ENCODE assay signal across 10 mouse cellular contexts in genomic region chr6:57767112-57767868, GRCm38 (mm10). TPM values are rescaled to one million over a fixed set of nuclear protein-coding genes. Genes with fewer than 3 reads are reported as not detected.
A peak's percentile ranks its signal among the peaks of the same experiment; 100 is the strongest.
DNase-seq lines count a peak whose midpoint lies in the region; ATAC-seq and TF ChIP-seq lines count a peak whose summit lies in the region.
"Had no signal": no experiment of that assay in that cellular context is flagged by ENCODE, and none has a peak within 500 bp of the region (broad histone marks: within the 10 kb centered on the region; RNA-seq: fewer than 3 reads in every experiment).

No protein-coding gene starts in this region.

- H3K27me3 ChIP-seq in lung, postnatal 0 days (replicated peaks; ENCODE audit: insufficient read depth, low read length), result no peaks in the 10 kb centered on the region
- H3K27me3 ChIP-seq in liver, embryonic 14.5 days (ENCODE audit: control insufficient read depth, insufficient read depth, low read length), result no peaks in the 10 kb centered on the region
- H3K27me3 ChIP-seq in stomach, embryonic 15.5 days (replicated peaks), result no peaks in the 10 kb centered on the region
- H3K27me3 ChIP-seq: limb, embryonic 13.5 days had no signal

- no peak overlapping the region for H3K9ac ChIP-seq in lung, postnatal 0 days (replicated peaks; ENCODE audit: low read depth)
- H3K9ac ChIP-seq in liver, embryonic 14.5 days (replicated peaks), result peak overlapping the region; percentile 60
- no peak overlapping the region for H3K9ac ChIP-seq in stomach, embryonic 15.5 days
- H3K9ac ChIP-seq: limb, embryonic 13.5 days had no signal

- H3K4me2 ChIP-seq in lung, postnatal 0 days (replicated peaks; ENCODE audit: low read depth, low read length), result no peak overlapping the region
- peak overlapping the region; percentile 65 for H3K4me2 ChIP-seq in liver, embryonic 14.5 days (ENCODE audit: low read depth)
- no peak overlapping the region for H3K4me2 ChIP-seq in stomach, embryonic 15.5 days
- H3K4me2 ChIP-seq: limb, embryonic 13.5 days had no signal

- H3K36me3 ChIP-seq in lung, postnatal 0 days (ENCODE audit: insufficient read depth, low read length), result no peaks in the 10 kb centered on the region
- peaks cover 26% of the 10 kb centered on the region for H3K36me3 ChIP-seq in liver, embryonic 14.5 days (replicated peaks; ENCODE audit: control insufficient read depth, insufficient read depth, low read depth)
- H3K36me3 ChIP-seq in stomach, embryonic 15.5 days, result no peaks in the 10 kb centered on the region

- no peak overlapping the region for H3K27ac ChIP-seq in lung, postnatal 0 days (ENCODE audit: low read length)
- H3K27ac ChIP-seq in liver, embryonic 14.5 days, result peak overlapping the region; percentile 95
- H3K27ac ChIP-seq in stomach, embryonic 15.5 days, result no peak overlapping the region
- H3K27ac ChIP-seq: limb, embryonic 13.5 days had no signal

- no peaks in the 10 kb centered on the region for H3K9me3 ChIP-seq in lung, postnatal 0 days (ENCODE audit: low read length)
- H3K9me3 ChIP-seq in liver, embryonic 14.5 days (ENCODE audit: control insufficient read depth, low read length), result no peaks in the 10 kb centered on the region
- no peaks in the 10 kb centered on the region for H3K9me3 ChIP-seq in stomach, embryonic 15.5 days
- H3K9me3 ChIP-seq: limb, embryonic 13.5 days had no signal

- TF ChIP-seq EP300 in lung, postnatal 0 days (IDR thresholded peaks at IDR 0.05), result no peak
- TF ChIP-seq EP300 in liver, embryonic 14.5 days (IDR thresholded peaks at IDR 0.05; ENCODE audit: low read depth), result peak; percentile 95

- ATAC-seq in lung, postnatal 0 days, result peak; percentile 45
- peak; percentile 26 for ATAC-seq in common myeloid progenitor, adult 5-6 weeks (replicated peaks; ENCODE audit: low read depth, poor library complexity, severe bottlenecking)
- peak; percentile 83 for ATAC-seq in liver, embryonic 14.5 days (ENCODE audit: insufficient read depth)
- ATAC-seq in stomach, embryonic 15.5 days (ENCODE audit: insufficient read depth, low FRiP score, low read depth), result peak; percentile 72; the same call in 1 of the 2 replicates

- 24% methylated on average over 8 of the region's 8 CpGs for WGBS in lung, postnatal 0 days
- 11% methylated on average over 8 of the region's 8 CpGs for WGBS in liver, embryonic 14.5 days (ENCODE audit: insufficient replicate concordance)
- WGBS in stomach, embryonic 15.5 days, result 35% methylated on average over 8 of the region's 8 CpGs

- no peak for TF ChIP-seq CTCF in lung, postnatal 0 days (IDR thresholded peaks at IDR 0.05)
- peak; percentile 77 for TF ChIP-seq CTCF in liver, embryonic 14.5 days (IDR thresholded peaks at IDR 0.05; ENCODE audit: low read depth)

- no peaks in the 10 kb centered on the region for H3K4me1 ChIP-seq in lung, postnatal 0 days (ENCODE audit: insufficient read depth, low read depth, low read length)
- H3K4me1 ChIP-seq in liver, embryonic 14.5 days (replicated peaks; ENCODE audit: control insufficient read depth in 2 of 2, insufficient read depth in 2 of 2, low read length in 1 of 2), result peaks cover 62 to 72% of the 10 kb centered on the region in 2 experiments
- H3K4me1 ChIP-seq in stomach, embryonic 15.5 days, result no peaks in the 10 kb centered on the region

- peak; percentile 29 for DNase-seq in lung, postnatal 0 days (ENCODE audit: low spot score)
- no peak for DNase-seq in lung, adult 18-20 months
- DNase-seq in liver, embryonic 14.5 days (ENCODE audit: low read depth in 3 of 3, low spot score in 3 of 3), result peak; percentile 78 to 83 (median 82)
- no peak for DNase-seq in kidney, postnatal 14 days
- DNase-seq in adrenal gland, postnatal 14 days, result no peak
- DNase-seq: kidney, adult 2 months; thymus, postnatal 36 days had no signal

- no peak overlapping the region for H3K4me3 ChIP-seq in lung, postnatal 0 days (ENCODE audit: low read depth, low read length)
- H3K4me3 ChIP-seq in liver, embryonic 14.5 days (ENCODE audit: insufficient read depth in 1 of 2, low read depth in 2 of 2, low read length in 2 of 2), result peak overlapping the region; percentile 5 to 29; a peak in 2 of 4 replicates
- H3K4me3 ChIP-seq in stomach, embryonic 15.5 days (replicated peaks), result no peak overlapping the region
- H3K4me3 ChIP-seq: limb, embryonic 13.5 days had no signal

RNA-seq across cellular contexts. Expression of gene Vopp1, which starts 57.7 kb away (rescaled TPM):
- 15.9 and 17.6 TPM in 2 replicates for polyA plus RNA-seq in lung, postnatal 0 days (2015; fragmentation: Nextera tagmentation; extraction: Ambion mirVana)
- 22.8 and 26.0 TPM in 2 replicates for total RNA-seq in common myeloid progenitor, adult 5-6 weeks (2017)
- polyA plus RNA-seq in liver, embryonic 14.5 days (2012; rRNA removed), result 28.3 and 31.2 TPM in 2 replicates
- polyA plus RNA-seq in liver, embryonic 14.5 days (2014; fragmentation: Nextera tagmentation; extraction: Ambion mirVana), result 26.8 and 29.7 TPM in 2 replicates
- 45.4 and 46.2 TPM in 2 replicates for polyA plus RNA-seq in stomach, embryonic 15.5 days (2015; fragmentation: Nextera tagmentation; extraction: Ambion mirVana)
- total RNA-seq in adrenal gland, postnatal 14 days (2021), result 17.9 and 20.4 TPM in 2 replicates

Comparison
In these comparisons a context has a peak if more than half of its experiments do, and no peak if none do; other contexts are left out.
1. DNase-seq: peak in lung, postnatal 0 days (single experiment) and liver, embryonic 14.5 days (3 of 3); none in lung, adult 18-20 months (0 of 2), kidney, postnatal 14 days (single experiment) and adrenal gland, postnatal 14 days (single experiment).
2. ATAC-seq: peak in every context shown above with its lines; median percentile 83 in liver, embryonic 14.5 days; 72 in stomach, embryonic 15.5 days; 45 in lung, postnatal 0 days; 26 in common myeloid progenitor, adult 5-6 weeks.
3. H3K4me3 ChIP-seq: peak in liver, embryonic 14.5 days (2 of 2); none in lung, postnatal 0 days (single experiment) and stomach, embryonic 15.5 days (single experiment).